Mouse (Mus musculus) liver, embryonic 12.5 days (tissue): ENCODE data around the gene 4930558K02Rik. TPM values are rescaled to one million over a fixed set of nuclear protein-coding genes. Genes with fewer than 3 reads are reported as not detected.

Source experiments
- ATAC-seq: fragments of 200-750 bp; cut with Nextera tagmentation; 2 replicates; pipeline ENCODE4 v1.8.0; 2017; ENCODE audit warnings: moderate number of reproducible peaks, mild to moderate bottlenecking, moderate library complexity
- H3K27ac ChIP-seq: fragments of 300-500 bp; sonication (generic); 2 replicates; pipeline ENCODE4 v1.5.1; 2016; ENCODE audit warnings: mild to moderate bottlenecking
- H3K27me3 ChIP-seq: fragments of 300-500 bp; sonication (generic); replicated peaks from 2 replicates; pipeline ENCODE4 v1.6.1; 2016; ENCODE audit warnings: mild to moderate bottlenecking, moderate library complexity
- H3K36me3 ChIP-seq: fragments of 300-500 bp; sonication (generic); 2 replicates; pipeline ENCODE4 v1.6.1; 2016; ENCODE audit warnings: mild to moderate bottlenecking, moderate library complexity
- H3K4me1 ChIP-seq: fragments of 300-500 bp; sonication (generic); 2 replicates; pipeline ENCODE4 v1.6.1; 2016
- H3K4me2 ChIP-seq: fragments of 300-500 bp; sonication (generic); 2 replicates; pipeline ENCODE4 v1.6.1; 2016; ENCODE audit warnings: mild to moderate bottlenecking, moderate library complexity
- H3K4me3 ChIP-seq: fragments of 300-500 bp; sonication (generic); 2 replicates; pipeline ENCODE4 v1.5.1; 2016; ENCODE audit warnings: mild to moderate bottlenecking, moderate library complexity
- H3K9ac ChIP-seq: fragments of 300-500 bp; sonication (generic); 2 replicates; pipeline ENCODE4 v1.6.1; 2016; ENCODE audit warnings: mild to moderate bottlenecking, moderate library complexity
- H3K9me3 ChIP-seq: fragments of 300-500 bp; sonication (generic); replicated peaks from 2 replicates; pipeline ENCODE4 v1.6.1; 2016; ENCODE audit warnings: mild to moderate bottlenecking, moderate library complexity
- WGBS: fragments of 180-500 bp; shearing (Covaris S2); methylation state at CpG from one replicate; pipeline ENCODE4 v1.1.7; 2016; ENCODE audit not compliant: insufficient replicate concordance; 5-methylcytosine and 5-hydroxymethylcytosine counted together
- polyA plus RNA-seq: library from polyadenylated mRNA; unstranded; fragments of >200 nt; fragmentation: Nextera tagmentation; extraction: Ambion mirVana; gene quantifications from 2 replicates; pipeline ENCODE4 v1.2.1, GENCODE M21; 2016

Gene 4930558K02Rik
- polyA plus RNA-seq, 1 experiment from 2014 or later = not detected

DNA sequence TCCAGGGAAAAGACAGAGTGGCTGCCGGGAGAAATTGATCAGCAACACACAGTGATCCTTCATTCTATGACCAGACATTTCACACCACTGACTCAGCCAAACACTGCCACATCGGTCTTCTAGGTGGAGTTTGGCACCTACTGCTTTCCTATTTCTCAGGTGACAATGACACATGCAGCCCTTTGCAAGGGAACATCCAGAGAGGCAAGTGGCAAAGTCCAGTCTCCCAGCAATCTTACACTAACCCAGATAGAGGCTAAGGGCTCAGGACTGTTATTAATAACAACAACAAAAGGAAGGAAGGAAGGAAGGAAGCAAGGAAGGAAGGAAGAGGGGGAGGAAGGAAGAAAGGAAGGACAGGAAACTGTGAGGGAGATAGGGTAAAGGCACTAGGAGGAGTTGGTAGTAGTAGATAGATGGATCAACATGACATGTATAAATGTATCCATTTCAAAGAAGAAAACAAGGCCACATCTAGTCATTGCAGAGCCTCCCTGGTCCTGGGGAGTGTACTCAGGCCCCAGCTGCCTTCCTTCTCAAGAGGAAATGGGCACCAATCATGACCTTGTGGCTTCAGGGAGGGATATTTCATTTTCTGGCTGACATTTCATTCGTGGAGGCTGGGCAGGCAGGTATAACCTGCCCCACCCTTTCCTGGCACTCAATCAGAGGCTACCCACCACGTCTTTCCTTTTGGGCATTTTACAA is 66.3 kb downstream of the 4930558K02Rik start:
- H3K27me3 ChIP-seq = no peaks in the 10 kb centered on the region; the same call in 1 of the 2 replicates
- no peak for ATAC-seq
- H3K4me2 ChIP-seq = no peak overlapping the region
- no peak overlapping the region for H3K4me3 ChIP-seq
- no peaks in the 10 kb centered on the region for H3K9me3 ChIP-seq
- no peaks in the 10 kb centered on the region for H3K36me3 ChIP-seq
- no peak overlapping the region for H3K9ac ChIP-seq
- H3K27ac ChIP-seq = no peak overlapping the region
- 42% methylated on average over 4 of the region's 4 CpGs for WGBS
- no peaks in the 10 kb centered on the region for H3K4me1 ChIP-seq

DNA sequence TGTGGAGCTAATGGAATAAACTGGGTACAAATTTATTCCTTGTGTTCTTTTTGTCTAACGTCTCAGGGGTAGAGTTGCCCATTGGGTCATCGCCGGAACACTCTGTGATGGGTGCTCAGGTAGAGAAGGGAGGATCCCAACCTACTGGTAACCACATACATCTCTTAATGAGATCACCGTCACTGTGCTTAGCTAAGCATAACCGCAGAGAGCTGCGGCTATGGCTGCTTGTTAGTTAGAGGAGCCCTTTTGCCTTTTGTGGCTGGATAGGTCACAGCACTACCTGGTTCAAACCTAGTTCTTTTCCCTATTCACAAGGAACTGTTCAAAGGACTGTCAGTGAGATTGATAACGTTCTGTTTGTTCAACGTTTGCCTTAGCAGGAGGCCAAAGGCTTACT is 70.4 kb downstream of the 4930558K02Rik start:
- H3K4me1 ChIP-seq = no peaks in the 10 kb centered on the region
- no peak overlapping the region for H3K4me2 ChIP-seq
- no peak overlapping the region for H3K4me3 ChIP-seq
- no peaks in the 10 kb centered on the region for H3K9me3 ChIP-seq
- ATAC-seq = no peak
- no peak overlapping the region for H3K27ac ChIP-seq
- no peaks in the 10 kb centered on the region; the same call in 1 of the 2 replicates for H3K27me3 ChIP-seq
- WGBS = 80% methylated on average over 8 of the region's 8 CpGs
- no peaks in the 10 kb centered on the region for H3K36me3 ChIP-seq
- H3K9ac ChIP-seq = no peak overlapping the region

GRCm38 (mm10) chr1:161907795-161908457 is 71.5 kb downstream of the 4930558K02Rik start:
- 45% methylated on average over 2 of the region's 2 CpGs for WGBS
- Histone ChIP-seq H3K9ac (no peak overlapping the region), H3K27ac (no peak overlapping the region), H3K36me3 (no peaks in the 10 kb centered on the region), H3K4me3 (no peak overlapping the region), H3K4me2 (no peak overlapping the region), H3K27me3 (no peaks in the 10 kb centered on the region), H3K4me1 (0 out of 2 replicates have a peak, but pooled peaks cover 4% of the 10 kb centered on the region), H3K9me3 (no peaks in the 10 kb centered on the region)
- ATAC-seq = no peak

DNA sequence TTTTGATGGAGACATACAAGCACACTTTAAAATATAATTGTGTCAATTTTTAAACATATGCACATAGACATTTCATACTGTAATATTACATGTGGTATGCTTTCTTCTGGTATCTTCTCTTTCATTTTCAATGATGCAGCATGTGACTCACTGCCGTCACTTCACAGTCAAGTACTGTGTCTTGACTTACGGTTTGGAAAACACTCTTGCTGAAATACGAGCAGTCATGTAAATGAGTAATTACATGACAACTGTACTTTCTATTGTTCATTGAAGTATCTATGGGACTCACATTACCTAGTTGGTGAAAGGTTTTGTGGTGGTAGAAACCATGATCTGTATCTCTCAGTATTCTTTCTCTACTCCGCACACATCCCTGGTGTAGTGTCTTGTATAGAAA is 72.3 kb downstream of the 4930558K02Rik start:
- Histone ChIP-seq H3K9ac (no peak overlapping the region), H3K9me3 (no peaks in the 10 kb centered on the region), H3K27ac (no peak overlapping the region), H3K4me2 (no peak overlapping the region), H3K4me3 (no peak overlapping the region), H3K4me1 (0 out of 2 replicates have a peak, but pooled peaks cover 10% of the 10 kb centered on the region), H3K27me3 (no peaks in the 10 kb centered on the region), H3K36me3 (no peaks in the 10 kb centered on the region)
- 81% methylated on average over 4 of the region's 4 CpGs for WGBS
- no peak for ATAC-seq

- Histone ChIP-seq H3K4me2 (no peak overlapping the region), H3K9ac (no peak overlapping the region), H3K27ac (no peak overlapping the region), H3K27me3 (no peaks in the 10 kb centered on the region), H3K4me3 (no peak overlapping the region), H3K4me1 (0 out of 2 replicates have a peak, but pooled peaks cover 13% of the 10 kb centered on the region), H3K9me3 (no peaks in the 10 kb centered on the region), H3K36me3 (no peaks in the 10 kb centered on the region)
- 73% methylated on average over 9 of the region's 9 CpGs for whole genome bisulfite sequencing
- ATAC-seq = no peak
Measured at GRCm38 (mm10) chr1:161902692-161903452, 76.6 kb downstream of the 4930558K02Rik start.

DNA sequence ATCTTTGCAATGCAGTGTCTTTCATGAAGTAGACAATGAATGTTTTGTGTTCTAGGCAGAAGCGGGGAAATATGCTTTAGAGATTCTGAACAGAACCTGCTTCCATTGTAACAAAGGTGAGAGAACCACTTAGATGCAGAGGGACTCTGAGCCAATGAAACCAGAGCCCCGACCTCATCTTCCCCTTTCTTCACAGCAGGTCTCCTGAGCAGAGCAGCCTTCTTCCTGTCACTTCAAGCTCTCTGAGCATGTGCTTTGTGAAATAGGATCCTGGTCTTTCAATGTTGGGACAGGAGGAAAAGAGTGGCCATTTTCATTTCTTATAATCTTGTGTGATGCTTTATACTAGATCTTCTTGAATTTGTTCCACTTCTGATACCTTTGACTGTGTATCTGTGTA is 79.3 kb downstream of the 4930558K02Rik start:
- 49% methylated on average over 2 of the region's 2 CpGs for WGBS
- H3K9me3 ChIP-seq = no peaks in the 10 kb centered on the region
- no peak overlapping the region for H3K4me2 ChIP-seq
- no peaks in the 10 kb centered on the region for H3K36me3 ChIP-seq
- H3K27ac ChIP-seq = no peak overlapping the region
- no peak overlapping the region for H3K4me3 ChIP-seq
- ATAC-seq = no peak
- H3K27me3 ChIP-seq = no peaks in the 10 kb centered on the region
- H3K4me1 ChIP-seq = peaks cover 31% of the 10 kb centered on the region
- no peak overlapping the region for H3K9ac ChIP-seq

DNA sequence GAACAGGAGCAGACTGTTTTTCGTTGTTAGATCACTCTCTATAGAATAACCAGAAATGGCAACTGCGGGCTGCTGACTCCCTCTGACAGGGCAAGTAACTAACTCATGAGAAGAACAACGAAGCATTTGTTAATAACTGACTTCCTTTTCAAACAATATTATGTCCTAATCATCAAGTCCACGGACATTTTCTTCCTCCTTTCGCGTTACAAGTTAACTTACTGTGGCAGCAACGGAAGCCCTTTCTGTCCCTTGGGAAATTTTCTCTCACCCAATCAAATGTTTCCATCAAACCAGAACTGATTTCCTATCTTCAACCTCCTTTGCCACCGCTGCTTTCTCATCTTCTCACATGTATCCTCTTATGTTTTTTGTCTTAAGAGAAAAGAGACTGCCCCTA is 82.2 kb downstream of the 4930558K02Rik start:
- H3K36me3 ChIP-seq = no peaks in the 10 kb centered on the region
- no peak overlapping the region for H3K4me2 ChIP-seq
- WGBS = 74% methylated on average over 8 of the region's 8 CpGs
- no peaks in the 10 kb centered on the region for H3K9me3 ChIP-seq
- H3K27me3 ChIP-seq = no peaks in the 10 kb centered on the region
- no peak overlapping the region for H3K27ac ChIP-seq
- no peak for ATAC-seq
- no peak overlapping the region for H3K9ac ChIP-seq
- peaks cover 48% of the 10 kb centered on the region for H3K4me1 ChIP-seq
- H3K4me3 ChIP-seq = no peak overlapping the region

DNA sequence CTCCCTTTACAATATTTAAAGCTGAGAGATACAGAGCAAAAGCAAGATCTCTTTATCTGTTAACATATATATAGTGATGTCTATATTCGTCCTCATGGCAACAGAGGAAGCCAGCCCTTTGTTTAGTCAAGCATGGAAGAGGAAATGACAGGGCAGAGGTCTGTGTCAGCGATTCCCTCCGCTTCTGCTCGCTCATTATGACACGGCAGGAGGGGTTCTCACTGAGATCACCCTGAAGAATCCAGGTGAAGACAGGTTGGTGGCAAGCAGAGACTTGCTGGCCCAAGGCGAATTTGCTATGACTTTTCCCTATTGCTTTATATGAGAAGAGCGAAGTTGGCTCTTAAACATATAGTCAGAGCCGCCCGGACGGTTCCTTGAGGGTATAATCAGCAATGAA is 83.3 kb downstream of the 4930558K02Rik start:
- H3K36me3 ChIP-seq = no peaks in the 10 kb centered on the region
- H3K4me2 ChIP-seq = 0 out of 2 replicates have a peak overlapping the region, but pooled peaks have one; percentile 3
- ATAC-seq = no peak
- no peak overlapping the region for H3K4me3 ChIP-seq
- no peak overlapping the region for H3K9ac ChIP-seq
- peaks cover 54% of the 10 kb centered on the region for H3K4me1 ChIP-seq
- H3K27ac ChIP-seq = peak overlapping the region; percentile 94
- H3K27me3 ChIP-seq = no peaks in the 10 kb centered on the region
- no peaks in the 10 kb centered on the region for H3K9me3 ChIP-seq
- 53% methylated on average over 10 of the region's 10 CpGs for WGBS

GRCm38 (mm10) chr1:161895014-161895413 is 84.4 kb downstream of the 4930558K02Rik start:
- Histone ChIP-seq H3K4me2 (peak overlapping the region; percentile 55), H3K27ac (peak overlapping the region; percentile 94)
- ATAC-seq = peak; percentile 53

GRCm38 (mm10) chr1:161894553-161894952 is 84.9 kb downstream of the 4930558K02Rik start:
- H3K27me3 ChIP-seq = no peaks in the 10 kb centered on the region
- WGBS = 6% methylated on average over 2 of the region's 2 CpGs
- H3K9me3 ChIP-seq = no peaks in the 10 kb centered on the region
- peak overlapping the region; percentile 55 for H3K4me2 ChIP-seq
- no peaks in the 10 kb centered on the region for H3K36me3 ChIP-seq
- peak; percentile 96 for ATAC-seq
- H3K9ac ChIP-seq = peak overlapping the region; percentile 63
- peaks cover 54% of the 10 kb centered on the region for H3K4me1 ChIP-seq
- H3K4me3 ChIP-seq = no peak overlapping the region
- peak overlapping the region; percentile 94 for H3K27ac ChIP-seq

More at GRCm38 (mm10) chr1:161895014-161895413, 84.4 kb downstream of the 4930558K02Rik start:
- H3K4me3 ChIP-seq = no peak overlapping the region
- WGBS = 90% methylated on average over 3 of the region's 3 CpGs
- H3K36me3 ChIP-seq = no peaks in the 10 kb centered on the region
- no peaks in the 10 kb centered on the region for H3K9me3 ChIP-seq
- no peaks in the 10 kb centered on the region for H3K27me3 ChIP-seq
- H3K9ac ChIP-seq = peak overlapping the region; percentile 60
- H3K4me1 ChIP-seq = peaks cover 54% of the 10 kb centered on the region

DNA sequence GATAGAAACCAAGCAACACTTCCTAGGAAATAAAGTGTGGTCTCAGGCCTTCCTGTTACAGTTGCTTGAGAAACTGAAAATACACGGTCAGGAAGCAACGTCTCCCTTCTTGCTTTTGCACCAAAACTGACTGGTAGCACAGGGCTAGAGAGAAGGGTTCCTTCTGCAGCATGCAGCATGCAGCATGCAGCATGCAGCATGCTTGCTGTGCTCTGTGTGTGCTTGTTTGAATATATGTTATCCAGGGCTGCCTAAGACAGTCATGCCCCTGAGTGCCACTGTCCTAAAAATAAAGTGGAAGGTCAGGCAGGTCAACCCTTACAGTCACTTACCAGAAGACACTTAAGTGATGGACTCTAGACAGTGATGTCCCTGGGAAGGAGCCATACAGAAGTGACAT is 85.3 kb downstream of the 4930558K02Rik start:
- H3K9ac ChIP-seq = peak overlapping the region; percentile 63
- peak; percentile 75 for ATAC-seq

More for the DNA sequence above, 85.3 kb downstream of the 4930558K02Rik start:
- WGBS = 17% methylated on average over 2 of the region's 2 CpGs
- Histone ChIP-seq H3K27ac (peak overlapping the region; percentile 94), H3K9me3 (no peaks in the 10 kb centered on the region), H3K4me3 (peak overlapping the region; percentile 8; the same call in 1 of the 2 replicates), H3K27me3 (no peaks in the 10 kb centered on the region), H3K36me3 (no peaks in the 10 kb centered on the region), H3K4me2 (peak overlapping the region; percentile 55), H3K4me1 (peaks cover 54% of the 10 kb centered on the region)
